Mouse (Mus musculus) midbrain, embryonic 13.5 days (tissue): Measurements from ENCODE around the gene Cdc34. TPM values are rescaled to one million over a fixed set of nuclear protein-coding genes. Genes with fewer than 3 reads are reported as not detected.

Source experiments
- ATAC-seq: fragments of 200-750 bp; cut with Nextera tagmentation; 2 replicates; pipeline ENCODE4 v1.8.0; 2017; ENCODE audit warnings: mild to moderate bottlenecking, moderate TSS enrichment, moderate library complexity
- H3K27ac ChIP-seq: fragments of 300-500 bp; sonication (generic); 2 replicates; pipeline ENCODE4 v1.5.1; 2015; ENCODE audit warnings: inconsistent platforms, mild to moderate bottlenecking, moderate library complexity
- H3K27me3 ChIP-seq: fragments of 300-500 bp; sonication (generic); 2 replicates; pipeline ENCODE4 v1.6.1; 2015; ENCODE audit warnings: mild to moderate bottlenecking, inconsistent platforms
- H3K36me3 ChIP-seq: fragments of 300-500 bp; sonication (generic); 2 replicates; pipeline ENCODE4 v1.6.1; 2015; ENCODE audit warnings: mild to moderate bottlenecking, inconsistent platforms
- H3K4me1 ChIP-seq: fragments of 300-500 bp; sonication (generic); replicated peaks from 2 replicates; pipeline ENCODE4 v1.6.1; 2015; ENCODE audit warnings: inconsistent platforms
- H3K4me2 ChIP-seq: fragments of 300-500 bp; sonication (generic); replicated peaks from 2 replicates; pipeline ENCODE4 v1.6.1; 2015; ENCODE audit warnings: moderate library complexity, mild to moderate bottlenecking, inconsistent platforms
- H3K4me3 ChIP-seq: fragments of 300-500 bp; sonication (generic); replicated peaks from 2 replicates; pipeline ENCODE4 v1.5.1; 2015; ENCODE audit warnings: mild to moderate bottlenecking, inconsistent platforms
- H3K9ac ChIP-seq: fragments of 300-500 bp; sonication (generic); replicated peaks from 2 replicates; pipeline ENCODE4 v1.6.1; 2015; ENCODE audit warnings: mild to moderate bottlenecking, inconsistent platforms
- H3K9me3 ChIP-seq: fragments of 300-500 bp; sonication (generic); 2 replicates; pipeline ENCODE4 v1.6.1; 2016; ENCODE audit warnings: mild to moderate bottlenecking, inconsistent platforms
- WGBS: fragments of 180-500 bp; shearing (Covaris S2); methylation state at CpG from one replicate; pipeline ENCODE4 v1.1.7; 2015; 5-methylcytosine and 5-hydroxymethylcytosine counted together
- polyA plus RNA-seq: library from polyadenylated mRNA; unstranded; fragments of >200 nt; fragmentation: Nextera tagmentation; extraction: Ambion mirVana; gene quantifications from 2 replicates; pipeline ENCODE4 v1.2.1, GENCODE M21; 2015

The Cdc34 gene
- 109 and 110 TPM in 2 replicates for polyA plus RNA-seq

DNA sequence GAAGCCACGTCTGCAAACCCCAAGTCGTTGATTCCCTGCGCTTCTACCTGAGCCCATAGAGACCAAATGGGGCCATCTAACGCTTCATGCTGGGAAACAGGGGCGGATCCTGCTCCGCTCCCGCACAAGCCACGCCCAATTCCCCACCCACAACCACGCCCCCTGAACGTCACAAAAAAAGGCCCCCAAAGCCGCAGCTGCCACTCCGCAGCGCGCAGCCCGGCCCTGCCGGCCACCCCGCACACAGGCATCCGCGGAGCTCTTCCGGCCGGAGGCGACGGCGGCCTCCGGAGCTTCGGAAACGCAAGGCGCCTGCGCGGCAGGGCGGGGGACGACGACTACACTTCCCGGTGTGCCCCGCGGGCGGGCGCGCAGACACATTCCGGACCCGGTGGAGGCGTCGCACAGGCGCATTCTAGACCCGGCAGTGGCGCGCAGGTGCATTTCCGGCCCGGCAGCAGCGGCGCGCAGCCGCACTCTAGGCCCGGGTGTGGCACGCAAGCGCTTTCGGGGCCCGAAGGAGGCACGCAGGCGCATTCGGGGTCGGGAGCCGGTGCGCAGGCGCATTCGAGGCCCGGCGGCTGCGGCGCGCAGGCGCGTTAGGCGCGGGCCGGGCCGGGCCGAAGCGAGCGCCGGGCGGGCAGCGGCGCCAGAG lies at the start of gene Cdc34:
Gene Cdc34, plus strand, starts transcription at position 605 of the 655 bp plus-strand sequence.
- Histone ChIP-seq H3K4me2 (peak within 1 kb of the TSS; percentile 99), H3K4me3 (peak within 1 kb of the TSS; percentile 90)
- under 1% methylated on average over 70 of the region's 84 CpGs for WGBS

GRCm38 (mm10) chr10:79633006-79633777 lies 48.8 kb upstream of the Cdc34 start:
- no peak for ATAC-seq

More for the DNA sequence above, at the start of gene Cdc34:
- Histone ChIP-seq H3K4me1 (peaks cover 27% of the 10 kb centered on the region), H3K27ac (peak within 1 kb of the TSS; percentile 90), H3K9ac (peak within 1 kb of the TSS; percentile 88), H3K27me3 (no peaks in the 10 kb centered on the region), H3K36me3 (peaks cover 27% of the 10 kb centered on the region), H3K9me3 (no peaks in the 10 kb centered on the region)
- peak; percentile 96 for ATAC-seq

DNA sequence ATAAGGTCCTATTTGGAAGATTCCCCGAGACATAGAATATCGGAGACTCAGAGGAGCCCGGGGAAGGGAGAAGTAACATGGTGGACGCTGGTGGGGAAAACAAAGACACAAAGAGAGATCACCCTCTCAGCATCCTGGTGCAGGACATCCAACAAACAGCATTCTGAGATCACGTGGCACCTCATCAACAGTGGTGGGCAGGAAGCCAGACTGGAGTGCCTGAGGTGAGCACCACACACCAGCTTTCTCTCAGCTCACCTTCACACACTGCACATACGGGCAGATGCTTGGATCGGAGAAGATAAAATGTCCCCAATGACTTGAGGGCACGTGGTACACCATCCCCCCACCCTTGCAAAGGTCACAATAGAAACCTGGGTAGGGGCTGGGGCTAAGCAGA lies 45.7 kb upstream of the Cdc34 start:
- H3K36me3 ChIP-seq: no peaks in the 10 kb centered on the region
- peak overlapping the region; percentile 87 for H3K9ac ChIP-seq
- H3K4me3 ChIP-seq: peak overlapping the region; percentile 75
- WGBS: 76% methylated on average over 8 of the region's 8 CpGs
- peak; percentile 2; the same call in 1 of the 2 replicates for ATAC-seq
- peak overlapping the region; percentile 92 for H3K27ac ChIP-seq
- no peaks in the 10 kb centered on the region for H3K9me3 ChIP-seq
- H3K27me3 ChIP-seq: peaks cover 36% of the 10 kb centered on the region
- peak overlapping the region; percentile 66 for H3K4me2 ChIP-seq
- H3K4me1 ChIP-seq: peaks cover 23% of the 10 kb centered on the region

More at GRCm38 (mm10) chr10:79633006-79633777, 48.8 kb upstream of the Cdc34 start:
- Histone ChIP-seq H3K27me3 (peaks cover 14% of the 10 kb centered on the region), H3K4me1 (peaks cover 13% of the 10 kb centered on the region), H3K4me2 (no peak overlapping the region), H3K9ac (no peak overlapping the region), H3K4me3 (no peak overlapping the region), H3K9me3 (no peaks in the 10 kb centered on the region), H3K36me3 (0 out of 2 replicates have a peak, but pooled peaks cover 3% of the 10 kb centered on the region), H3K27ac (no peak overlapping the region)
- 88% methylated on average over 17 of the region's 17 CpGs for WGBS

- under 1% methylated on average over 76 of the region's 116 CpGs for WGBS
- ATAC-seq: peak; percentile 89
- H3K4me1 ChIP-seq: peaks cover 23% of the 10 kb centered on the region
- peaks cover 36% of the 10 kb centered on the region for H3K27me3 ChIP-seq
- peak within 1 kb of the TSS; percentile 66 for H3K4me2 ChIP-seq
- peak within 1 kb of the TSS; percentile 75 for H3K4me3 ChIP-seq
- H3K9me3 ChIP-seq: no peaks in the 10 kb centered on the region
- H3K27ac ChIP-seq: peak within 1 kb of the TSS; percentile 92
- peak within 1 kb of the TSS; percentile 87 for H3K9ac ChIP-seq
- H3K36me3 ChIP-seq: no peaks in the 10 kb centered on the region
Measured at GRCm38 (mm10) chr10:79637128-79638110, 44.6 kb upstream of the Cdc34 start, which contains the start of gene Shc2. Gene Shc2, minus strand, starts transcription at chr10:79637918.

DNA sequence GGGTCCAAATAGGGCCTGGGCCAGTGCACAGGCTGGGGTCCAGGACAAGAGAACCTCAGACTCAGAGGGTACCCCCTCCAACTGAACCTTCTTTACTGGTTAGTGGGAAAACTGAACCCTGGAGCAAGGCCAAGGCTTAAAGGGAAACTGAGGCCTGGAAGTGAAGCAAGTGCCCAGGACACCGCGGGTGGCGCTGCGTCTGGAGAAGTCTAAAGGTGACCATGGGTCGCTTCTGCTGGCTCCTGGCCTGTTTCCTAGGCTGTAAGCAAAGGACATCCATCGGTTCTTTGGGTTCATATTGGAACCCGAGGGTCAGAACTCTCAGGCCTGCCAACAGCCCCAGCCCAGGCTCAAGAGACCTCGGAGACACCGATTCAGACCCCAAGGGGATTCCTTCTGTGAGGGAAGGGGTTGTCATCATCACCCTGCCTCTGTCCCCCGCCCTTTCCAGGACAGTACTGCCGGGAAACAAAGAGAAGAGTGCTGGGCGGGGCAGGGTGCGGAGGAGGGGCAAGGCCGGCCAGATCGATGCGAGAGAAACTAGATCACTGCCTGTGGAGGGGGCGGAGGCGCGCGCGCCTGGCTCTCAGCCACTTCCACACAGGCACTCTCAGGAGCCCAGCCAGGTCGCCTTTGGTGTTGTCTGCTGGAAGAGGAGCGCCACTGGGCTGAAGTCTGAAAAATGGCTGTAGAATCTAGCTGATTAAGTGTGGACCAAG lies 43.4 kb upstream of the Cdc34 start:
- peak; percentile 24; the same call in 1 of the 2 replicates for ATAC-seq
- H3K4me3 ChIP-seq: peak overlapping the region; percentile 75
- H3K4me1 ChIP-seq: peaks cover 23% of the 10 kb centered on the region
- peak overlapping the region; percentile 66 for H3K4me2 ChIP-seq
- H3K27ac ChIP-seq: peak overlapping the region; percentile 42; the same call in 1 of the 2 replicates
- H3K27me3 ChIP-seq: peaks cover 36% of the 10 kb centered on the region
- H3K9ac ChIP-seq: peak overlapping the region; percentile 87
- H3K9me3 ChIP-seq: no peaks in the 10 kb centered on the region
- 4% methylated on average over 23 of the region's 23 CpGs for WGBS
- H3K36me3 ChIP-seq: no peaks in the 10 kb centered on the region

DNA sequence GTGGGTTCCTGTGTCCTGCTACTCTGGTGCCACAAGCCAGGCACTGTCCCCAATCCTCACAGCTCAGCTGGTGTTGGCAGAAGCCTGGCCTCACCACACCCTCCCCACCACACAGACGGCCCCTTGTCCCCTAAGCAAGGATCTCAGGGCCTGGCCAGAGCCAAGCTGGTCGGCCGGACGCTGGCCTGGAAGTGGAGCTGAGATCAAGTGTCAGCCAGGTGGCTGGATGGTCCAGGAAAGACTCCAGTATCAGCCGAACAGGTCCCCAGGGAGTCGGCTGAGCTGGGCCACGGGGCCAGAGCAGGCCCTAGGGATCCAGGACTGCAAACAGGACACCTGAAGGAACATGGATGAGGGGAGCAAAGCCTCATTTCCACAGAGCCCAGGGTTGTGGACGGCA lies 36.3 kb upstream of the Cdc34 start, which contains the start of gene Odf3l2:
Gene Odf3l2, minus strand, starts transcription at position 28 of the 400 bp plus-strand sequence.
- WGBS: 77% methylated on average over 8 of the region's 8 CpGs
- H3K9me3 ChIP-seq: no peaks in the 10 kb centered on the region
- H3K9ac ChIP-seq: no peak within 1 kb of the TSS
- no peak within 1 kb of the TSS for H3K4me3 ChIP-seq
- H3K27me3 ChIP-seq: no peaks in the 10 kb centered on the region
- H3K4me2 ChIP-seq: no peak within 1 kb of the TSS
- H3K36me3 ChIP-seq: no peaks in the 10 kb centered on the region
- no peak for ATAC-seq
- no peaks in the 10 kb centered on the region for H3K4me1 ChIP-seq
- no peak within 1 kb of the TSS for H3K27ac ChIP-seq

DNA sequence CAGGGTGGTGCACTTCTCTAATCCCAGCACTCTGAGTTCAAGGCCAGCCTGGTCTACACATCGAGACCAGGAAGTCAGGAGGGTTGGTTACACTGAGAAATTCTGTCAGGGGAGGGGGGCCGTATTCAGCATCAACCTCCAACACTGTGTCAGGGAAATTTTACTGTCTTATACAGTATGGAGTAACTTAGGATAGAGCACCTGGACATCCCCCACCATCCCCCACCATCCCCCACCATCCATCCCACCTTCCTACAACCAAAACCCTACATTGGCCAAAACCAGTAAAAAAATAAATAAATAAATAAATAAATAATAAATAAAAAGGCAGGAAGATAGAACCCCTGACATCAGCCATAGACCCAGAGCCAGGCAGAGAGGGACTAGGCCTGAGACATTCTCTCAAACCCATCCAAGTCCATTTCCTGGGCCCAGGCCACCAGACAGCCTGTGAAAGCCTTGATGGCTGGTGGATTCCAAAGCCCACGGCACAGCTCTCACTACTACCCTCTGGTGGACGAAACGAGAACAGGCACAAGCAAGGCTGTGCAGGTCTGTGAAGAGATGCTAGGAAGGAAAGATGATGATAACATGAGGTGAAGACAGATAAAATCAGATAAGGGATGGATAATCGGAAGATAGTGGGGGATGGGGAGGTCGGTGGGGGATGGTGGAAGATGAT lies 32.8 kb upstream of the Cdc34 start:
- Histone ChIP-seq H3K9me3 (no peaks in the 10 kb centered on the region), H3K36me3 (no peaks in the 10 kb centered on the region), H3K9ac (no peak overlapping the region), H3K4me2 (no peak overlapping the region), H3K27me3 (no peaks in the 10 kb centered on the region), H3K4me1 (peaks cover 6% of the 10 kb centered on the region), H3K4me3 (no peak overlapping the region), H3K27ac (no peak overlapping the region)
- ATAC-seq: peak; percentile 69
- WGBS: 30% methylated on average over 7 of the region's 7 CpGs

- Histone ChIP-seq H3K4me1 (peaks cover 21% of the 10 kb centered on the region), H3K27ac (no peak overlapping the region), H3K4me2 (no peak overlapping the region), H3K9me3 (no peaks in the 10 kb centered on the region), H3K4me3 (no peak overlapping the region), H3K9ac (no peak overlapping the region), H3K36me3 (no peaks in the 10 kb centered on the region), H3K27me3 (no peaks in the 10 kb centered on the region)
- WGBS: 86% methylated on average over 7 of the region's 7 CpGs
- no peak for ATAC-seq
Measured at GRCm38 (mm10) chr10:79652789-79653188, 29.2 kb upstream of the Cdc34 start.

DNA sequence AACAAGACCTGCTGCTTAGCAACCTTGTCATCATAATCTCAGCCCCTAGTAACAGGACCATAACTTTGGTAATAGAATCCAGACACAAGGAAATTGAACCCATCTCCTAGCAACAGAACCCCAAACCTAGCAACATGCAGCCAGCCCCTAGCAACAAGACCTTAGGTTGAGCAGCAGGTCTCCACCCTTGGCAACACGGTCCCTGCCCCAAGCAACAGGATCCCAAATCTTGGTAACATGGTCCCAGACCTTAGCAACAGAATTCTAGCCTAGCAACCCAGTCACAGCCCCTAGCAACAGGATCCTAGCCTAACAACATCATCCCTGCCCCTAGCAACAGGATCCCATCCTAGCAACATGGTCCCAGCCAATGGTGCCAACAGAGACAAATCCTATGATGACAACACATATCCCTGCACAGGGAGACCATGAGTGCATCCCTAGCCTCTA lies 27.0 kb upstream of the Cdc34 start:
- H3K36me3 ChIP-seq: no peaks in the 10 kb centered on the region
- H3K9ac ChIP-seq: no peak overlapping the region
- no peaks in the 10 kb centered on the region for H3K9me3 ChIP-seq
- H3K27me3 ChIP-seq: no peaks in the 10 kb centered on the region
- WGBS: 0% methylated on average over 1 of the region's 1 CpGs
- peaks cover 21% of the 10 kb centered on the region for H3K4me1 ChIP-seq
- 0 out of 2 replicates have a peak overlapping the region, but pooled peaks have one; percentile 3 for H3K4me2 ChIP-seq
- no peak overlapping the region for H3K4me3 ChIP-seq
- ATAC-seq: peak; percentile 90
- H3K27ac ChIP-seq: peak overlapping the region; percentile 80

- no peaks in the 10 kb centered on the region for H3K27me3 ChIP-seq
- H3K4me3 ChIP-seq: no peak overlapping the region
- no peak overlapping the region for H3K9ac ChIP-seq
- 17% methylated on average over 4 of the region's 4 CpGs for WGBS
- H3K4me1 ChIP-seq: peaks cover 19% of the 10 kb centered on the region
- ATAC-seq: no peak
- H3K4me2 ChIP-seq: no peak overlapping the region
- H3K9me3 ChIP-seq: no peaks in the 10 kb centered on the region
- no peak overlapping the region for H3K27ac ChIP-seq
- no peaks in the 10 kb centered on the region for H3K36me3 ChIP-seq
Measured at GRCm38 (mm10) chr10:79658829-79659228, 23.2 kb upstream of the Cdc34 start.
